Mouse (Mus musculus): ENCODE measurements around the gene Prp2. TPM values are rescaled to one million over a fixed set of nuclear protein-coding genes. Genes with fewer than 3 reads are reported as not detected.
"Not testable (repeated sequence)": the region's sequence is repeated elsewhere in the genome, so short reads cannot be mapped to it uniquely, and the experiment has no call there.

The Prp2 gene
- not detected in 2 replicates for polyA plus RNA-seq (2012; rRNA removed)

DNA sequence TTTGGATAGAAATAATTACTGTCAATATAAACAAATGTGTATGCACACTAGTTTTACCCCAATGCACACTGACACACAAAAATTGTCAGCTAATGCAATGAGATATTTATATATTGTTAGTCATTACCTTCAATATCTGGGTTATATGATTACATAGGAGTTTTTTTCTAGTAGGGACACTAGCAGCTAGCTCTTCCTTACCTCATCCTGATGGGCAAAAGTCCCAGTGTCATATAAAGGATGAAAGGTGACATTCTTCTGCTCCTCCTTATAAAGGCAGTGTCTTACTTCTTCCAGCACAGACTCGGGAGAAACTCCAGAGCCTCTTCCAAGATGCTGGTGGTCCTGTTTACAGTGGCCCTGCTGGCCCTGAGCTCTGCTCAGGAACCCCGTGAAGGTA lies at the start of gene Prp2:
Gene Prp2 (plus strand): TSS at position 301 of the 400 bp plus-strand sequence.
- not testable (repeated sequence) for H3K4me1 ChIP-seq (ENCODE audit: control insufficient read depth, insufficient read depth, insufficient read length); H3K27ac ChIP-seq (ENCODE audit: insufficient read depth, low read length); DNase-seq (ENCODE audit: low read depth in 1 of 2, low spot score in 2 of 2); H3K36me3 ChIP-seq (ENCODE audit: control insufficient read depth, insufficient read depth, low read length); H3K4me3 ChIP-seq (ENCODE audit: extremely low read depth, insufficient read depth, insufficient read length); H3K27me3 ChIP-seq (ENCODE audit: control insufficient read depth, insufficient read depth, low read length)
- 67% methylated on average over 2 of the region's 2 CpGs for WGBS

DNA sequence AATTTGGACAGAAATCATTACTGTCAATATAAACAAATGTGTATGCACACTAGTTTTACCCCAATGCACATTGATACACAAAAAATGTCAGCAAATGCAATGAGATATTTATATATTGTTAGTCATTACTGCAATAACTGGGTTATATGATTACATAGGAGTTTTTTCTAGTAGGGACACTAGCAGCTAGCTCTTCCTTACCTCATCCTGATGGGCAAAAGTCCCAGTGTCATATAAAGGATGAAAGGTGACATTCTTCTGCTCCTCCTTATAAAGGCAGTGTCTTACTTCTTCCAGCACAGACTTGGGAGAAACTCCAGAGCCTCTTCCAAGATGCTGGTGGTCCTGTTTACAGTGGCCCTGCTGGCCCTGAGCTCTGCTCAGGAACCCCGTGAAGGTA lies 26.2 kb upstream of the Prp2 start, which contains the start of gene Prh1:
Gene Prh1 (plus strand): TSS at position 301 of the 400 bp plus-strand sequence.
- DNase-seq (ENCODE audit: low read depth in 1 of 2, low spot score in 2 of 2); H3K4me3 ChIP-seq (ENCODE audit: extremely low read depth, insufficient read depth, insufficient read length); H3K27ac ChIP-seq (ENCODE audit: insufficient read depth, low read length); H3K36me3 ChIP-seq (ENCODE audit: control insufficient read depth, insufficient read depth, low read length); H3K27me3 ChIP-seq (ENCODE audit: control insufficient read depth, insufficient read depth, low read length); H3K4me1 ChIP-seq (ENCODE audit: control insufficient read depth, insufficient read depth, insufficient read length): not testable (repeated sequence)
- 84% methylated on average over 1 of the region's 1 CpGs for WGBS

DNA sequence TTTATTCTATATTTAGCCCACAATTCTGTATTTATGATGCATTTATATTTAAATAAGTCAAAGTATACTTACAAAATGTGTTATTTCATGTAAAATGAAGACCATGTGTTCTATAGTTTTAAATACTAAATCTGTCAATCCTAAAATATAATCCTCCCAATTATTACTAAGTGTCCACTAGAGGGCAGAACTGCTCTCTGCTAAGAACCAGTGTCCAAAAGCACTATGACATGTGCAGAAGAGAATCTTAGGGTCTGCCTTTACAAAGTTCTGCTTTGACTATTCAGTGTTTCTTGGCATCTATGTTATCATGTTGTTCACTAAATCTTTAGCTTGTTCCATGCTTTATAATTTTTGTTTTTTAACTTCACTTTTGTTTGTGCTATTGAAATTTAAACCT lies 53.7 kb downstream of the Prp2 start:
- Histone ChIP-seq H3K4me3 (ENCODE audit: extremely low read depth, insufficient read depth, insufficient read length) (no peak overlapping the region), H3K36me3 (ENCODE audit: control insufficient read depth, insufficient read depth, low read length) (no peaks in the 10 kb centered on the region), H3K27ac (ENCODE audit: insufficient read depth, low read length) (no peak overlapping the region), H3K27me3 (ENCODE audit: control insufficient read depth, insufficient read depth, low read length) (no peaks in the 10 kb centered on the region), H3K4me1 (ENCODE audit: control insufficient read depth, insufficient read depth, insufficient read length) (no peaks in the 10 kb centered on the region)
- TF ChIP-seq POLR2A (IDR thresholded peaks at IDR 0.05; ENCODE audit: low read depth, low read length) (no peak), CTCF (IDR thresholded peaks at IDR 0.05; ENCODE audit: extremely low read depth, insufficient read depth, insufficient read length, insufficient replicate concordance) (no peak)
- DNase-seq (ENCODE audit: low read depth in 1 of 2, low spot score in 2 of 2): no peak

Other genes with a start within 250 kb of the Prp2 start
- gene Gm8882, start 231.8 kb upstream of the Prp2 start, polyA plus RNA-seq (2012; rRNA removed): not detected in 2 replicates
- not detected in 2 replicates for gene Prh1, start 26.1 kb upstream of the Prp2 start, polyA plus RNA-seq (2012; rRNA removed)
- gene A630073D07Rik, start 55.6 kb downstream of the Prp2 start, polyA plus RNA-seq (2012; rRNA removed): not detected in 2 replicates
- not detected in 2 replicates for gene Tas2r120, start 61.0 kb downstream of the Prp2 start, polyA plus RNA-seq (2012; rRNA removed)
- gene Tas2r121, start 105.1 kb downstream of the Prp2 start, polyA plus RNA-seq (2012; rRNA removed): not detected in 2 replicates
- not detected in 2 replicates for gene Tas2r122, start 116.0 kb downstream of the Prp2 start, polyA plus RNA-seq (2012; rRNA removed)
- not detected in 2 replicates for gene Tas2r115, start 142.1 kb downstream of the Prp2 start, polyA plus RNA-seq (2012; rRNA removed)
- gene Tas2r124, start 158.8 kb downstream of the Prp2 start, polyA plus RNA-seq (2012; rRNA removed): not detected in 2 replicates
- not detected in 2 replicates for gene Tas2r102, start 166.2 kb downstream of the Prp2 start, polyA plus RNA-seq (2012; rRNA removed)
- not detected in 2 replicates for gene Tas2r136, start 182.2 kb downstream of the Prp2 start, polyA plus RNA-seq (2012; rRNA removed)
- gene Tas2r117, start 206.9 kb downstream of the Prp2 start, polyA plus RNA-seq (2012; rRNA removed): not detected in 2 replicates

Measured in spleen, adult 2 months (tissue).